Mouse (Mus musculus) stomach, postnatal 0 days (tissue): ENCODE results near the gene Gtf2i. TPM values are rescaled to one million over a fixed set of nuclear protein-coding genes. Genes with fewer than 3 reads are reported as not detected.
"Not testable (repeated sequence)": the region's sequence is repeated elsewhere in the genome, so short reads cannot be mapped to it uniquely, and the experiment has no call there.

Experiments used
- ATAC-seq: fragments of 200-750 bp; cut with Nextera tagmentation; 2 replicates; pipeline ENCODE4 v1.8.0; 2017; ENCODE audit not compliant: low FRiP score, low TSS enrichment
- DNase-seq: peaks from one replicate; pipeline ENCODE4 v3.0.0-alpha.2; 2016; ENCODE audit warnings: low spot score
- H3K27ac ChIP-seq: fragments of 300-500 bp; sonication (generic); replicated peaks from 2 replicates; pipeline ENCODE4 v1.5.1; 2014; ENCODE audit warnings: mild to moderate bottlenecking, control low read depth
- H3K27me3 ChIP-seq: fragments of 300-500 bp; sonication (generic); 2 replicates; pipeline ENCODE4 v1.6.1; 2014; ENCODE audit warnings: low read length; ENCODE audit not compliant: control insufficient read depth, insufficient read depth
- H3K36me3 ChIP-seq: fragments of 300-500 bp; sonication (generic); 2 replicates; pipeline ENCODE4 v1.6.1; 2014; ENCODE audit warnings: low read length, mixed read lengths; ENCODE audit not compliant: control insufficient read depth, insufficient read depth
- H3K4me1 ChIP-seq: fragments of 300-500 bp; sonication (generic); replicated peaks from 2 replicates; pipeline ENCODE4 v1.6.1; 2014; ENCODE audit warnings: antibody characterized with exemption; ENCODE audit not compliant: control insufficient read depth, insufficient read depth
- H3K4me2 ChIP-seq: fragments of 300-500 bp; sonication (generic); replicated peaks from 2 replicates; pipeline ENCODE4 v1.6.1; 2014; ENCODE audit warnings: low read depth, mild to moderate bottlenecking, control low read depth, moderate library complexity
- H3K4me3 ChIP-seq: fragments of 300-500 bp; sonication (generic); 2 replicates; pipeline ENCODE4 v1.5.1; 2014; ENCODE audit warnings: low read depth, low read length, control low read depth
- H3K9ac ChIP-seq: fragments of 300-500 bp; sonication (generic); 2 replicates; pipeline ENCODE4 v1.6.1; 2014; ENCODE audit warnings: mild to moderate bottlenecking, low read length, control low read depth, mixed read lengths
- H3K9me3 ChIP-seq: fragments of 300-500 bp; sonication (generic); 2 replicates; pipeline ENCODE4 v1.6.1; 2016; ENCODE audit warnings: low read length; ENCODE audit not compliant: control insufficient read depth
- CTCF ChIP-seq: IDR thresholded peaks from 2 replicates; pipeline ENCODE4 v1.5.1; 2016; ENCODE audit warnings: antibody characterized with exemption, low read depth, mild to moderate bottlenecking, moderate library complexity
- EP300 ChIP-seq: optimal IDR thresholded peaks from 2 replicates; pipeline ENCODE3; 2016; ENCODE audit warnings: antibody characterized with exemption
- WGBS: fragments of 180-500 bp; shearing (Covaris S2); extraction: QIAGEN DNeasy Blood & Tissue Kit; methylation state at CpG from one replicate; pipeline ENCODE4 v1.1.7; 2014; 5-methylcytosine and 5-hydroxymethylcytosine counted together
- polyA plus RNA-seq: library from polyadenylated mRNA; unstranded; fragments of >200 nt; fragmentation: Nextera tagmentation; extraction: Ambion mirVana; gene quantifications from 2 replicates; pipeline ENCODE4 v1.2.1, GENCODE M21; 2015

Gtf2i gene
- polyA plus RNA-seq, 1 experiment from 2014 or later: 63.0 TPM

DNA sequence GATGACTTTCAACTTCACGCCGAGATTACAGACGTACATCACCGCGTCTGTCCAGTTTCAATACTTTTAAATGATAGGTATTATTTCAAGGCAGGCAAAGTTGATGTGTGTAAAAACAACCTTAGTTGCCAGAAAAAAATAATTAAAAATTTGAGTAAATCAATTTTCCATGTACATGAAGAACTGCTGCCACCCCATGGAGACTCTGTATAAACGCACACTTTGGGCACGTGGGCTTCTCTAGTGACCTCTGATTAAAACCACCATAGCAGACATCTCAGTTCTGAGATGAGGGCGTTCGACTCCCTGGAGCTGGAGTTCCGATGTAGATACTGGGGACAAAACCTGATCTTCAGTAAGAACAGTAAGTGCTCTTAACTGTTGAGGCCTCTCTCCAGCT, 26.8 kb upstream of the Gtf2i start:
- no peaks in the 10 kb centered on the region for H3K27me3 ChIP-seq
- 59% methylated on average over 10 of the region's 10 CpGs for WGBS
- peak; percentile 39 for DNase-seq
- H3K9me3 ChIP-seq: no peaks in the 10 kb centered on the region
- no peak overlapping the region for H3K9ac ChIP-seq
- no peak overlapping the region for H3K4me2 ChIP-seq
- ATAC-seq: no peak
- no peak overlapping the region for H3K4me3 ChIP-seq
- no peak overlapping the region for H3K27ac ChIP-seq
- H3K36me3 ChIP-seq: no peaks in the 10 kb centered on the region
- H3K4me1 ChIP-seq: no peaks in the 10 kb centered on the region
- TF ChIP-seq CTCF (peak; percentile 78), EP300 (no peak)

DNA sequence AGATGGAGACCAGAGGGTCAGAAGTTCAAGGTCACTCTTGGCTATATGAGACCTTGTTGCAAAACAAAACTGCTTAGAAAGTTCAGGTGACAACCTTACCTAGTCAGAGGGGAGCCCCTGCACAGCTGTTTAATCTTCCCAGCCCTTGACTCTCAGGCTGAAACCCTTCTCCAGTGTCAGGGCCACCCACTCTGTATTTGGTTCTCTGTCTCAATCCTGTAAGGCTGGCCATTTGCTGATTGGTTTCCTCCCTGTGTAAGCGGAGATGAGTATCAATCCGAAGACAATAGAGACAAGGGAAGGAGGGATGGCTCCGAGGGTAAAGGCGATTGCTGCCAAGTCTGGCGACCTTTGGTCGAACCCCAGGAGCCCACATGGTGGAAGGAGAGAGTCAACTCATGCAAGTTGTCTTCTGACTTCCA, 25.6 kb upstream of the Gtf2i start:
- Histone ChIP-seq H3K4me1 (no peaks in the 10 kb centered on the region), H3K36me3 (no peaks in the 10 kb centered on the region), H3K9me3 (no peaks in the 10 kb centered on the region), H3K4me2 (no peak overlapping the region), H3K4me3 (no peak overlapping the region), H3K27me3 (no peaks in the 10 kb centered on the region), H3K9ac (no peak overlapping the region; the same call in 1 of the 2 replicates), H3K27ac (no peak overlapping the region)
- ATAC-seq (no peak), DNase-seq (no peak)
- TF ChIP-seq CTCF: no peak
- no peak for TF ChIP-seq EP300
- WGBS: 27% methylated on average over 6 of the region's 6 CpGs

DNA sequence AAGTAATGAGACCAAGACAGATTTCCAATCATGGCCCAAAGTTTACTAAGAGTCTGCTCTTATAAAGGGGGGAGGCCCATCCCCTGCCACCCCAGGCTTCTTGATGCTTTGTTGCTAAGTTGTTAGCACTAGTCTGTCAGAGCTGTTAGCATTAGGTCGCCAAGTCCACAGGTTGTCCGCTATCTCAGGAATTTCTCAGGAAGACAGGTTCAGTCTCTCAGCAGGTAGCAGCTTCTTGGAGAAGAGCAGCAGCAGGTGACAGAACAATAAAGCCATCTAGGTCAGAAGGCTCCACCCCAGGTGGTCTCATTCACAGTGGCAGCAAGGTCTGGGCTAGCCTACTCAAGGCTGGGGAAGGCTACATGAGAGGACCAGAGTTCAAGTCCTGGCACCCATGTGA, 22.5 kb upstream of the Gtf2i start:
- 76% methylated on average over 2 of the region's 2 CpGs for WGBS
- not testable (repeated sequence) for H3K4me3 ChIP-seq, ATAC-seq, H3K27me3 ChIP-seq, H3K27ac ChIP-seq, H3K9ac ChIP-seq, H3K4me2 ChIP-seq, H3K36me3 ChIP-seq, H3K9me3 ChIP-seq, DNase-seq, H3K4me1 ChIP-seq

DNA sequence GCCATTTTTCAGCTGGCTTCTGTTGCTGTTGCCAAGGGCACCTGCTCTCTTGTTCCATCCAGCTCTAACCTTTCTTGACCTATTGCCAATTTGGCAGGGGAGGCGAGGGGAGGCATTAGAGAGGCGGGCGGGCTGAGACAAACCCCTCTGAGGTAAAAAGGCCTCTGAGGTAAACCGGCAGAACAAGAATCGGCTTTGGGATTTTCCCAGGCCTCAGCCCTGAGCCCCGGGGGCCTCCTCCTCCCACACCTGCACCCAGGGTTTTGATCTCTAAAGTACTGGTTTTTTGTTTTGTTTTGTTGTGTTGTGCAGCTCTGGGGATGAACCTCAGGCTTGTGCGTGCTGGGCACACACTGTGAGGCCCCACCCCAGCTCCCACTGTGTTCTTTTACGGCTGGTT, 18.2 kb upstream of the Gtf2i start:
- no peaks in the 10 kb centered on the region for H3K4me1 ChIP-seq
- H3K9me3 ChIP-seq: no peaks in the 10 kb centered on the region
- 53% methylated on average over 8 of the region's 8 CpGs for WGBS
- TF ChIP-seq CTCF: no peak
- TF ChIP-seq EP300: peak; percentile 71
- DNase-seq (peak; percentile 62), ATAC-seq (peak; percentile 56)
- H3K36me3 ChIP-seq: no peaks in the 10 kb centered on the region
- H3K27me3 ChIP-seq: no peaks in the 10 kb centered on the region
- no peak overlapping the region for H3K4me2 ChIP-seq
- H3K9ac ChIP-seq: no peak overlapping the region
- H3K4me3 ChIP-seq: no peak overlapping the region
- H3K27ac ChIP-seq: 0 out of 2 replicates have a peak overlapping the region, but pooled peaks have one; percentile 53

DNA sequence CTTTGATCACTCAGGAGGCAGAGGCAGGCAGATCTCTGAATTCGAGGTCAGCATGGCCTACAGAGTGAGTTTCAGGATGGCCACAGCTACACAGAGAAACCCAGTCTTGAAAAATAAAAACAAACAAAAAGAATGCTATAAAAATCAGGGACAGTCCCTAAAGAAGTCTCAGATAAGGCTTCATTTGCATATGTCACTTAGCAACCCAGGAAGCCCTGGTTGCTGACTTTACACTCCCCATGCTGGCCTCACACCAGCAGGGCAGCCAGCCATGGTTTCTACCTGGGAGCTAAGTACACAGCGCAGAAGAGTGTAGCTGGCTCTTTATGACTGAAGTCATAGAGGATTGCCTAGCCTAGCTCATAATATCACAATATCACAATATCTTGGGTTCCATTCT, 15.5 kb upstream of the Gtf2i start:
- no peak overlapping the region for H3K4me2 ChIP-seq
- DNase-seq: peak; percentile 48
- H3K36me3 ChIP-seq: no peaks in the 10 kb centered on the region
- 82% methylated on average over 2 of the region's 2 CpGs for WGBS
- H3K27me3 ChIP-seq: no peaks in the 10 kb centered on the region
- H3K27ac ChIP-seq: no peak overlapping the region
- no peak overlapping the region for H3K9ac ChIP-seq
- H3K9me3 ChIP-seq: no peaks in the 10 kb centered on the region
- H3K4me1 ChIP-seq: no peaks in the 10 kb centered on the region
- TF ChIP-seq EP300 (no peak), CTCF (no peak)
- peak; percentile 73 for ATAC-seq
- H3K4me3 ChIP-seq: no peak overlapping the region

DNA sequence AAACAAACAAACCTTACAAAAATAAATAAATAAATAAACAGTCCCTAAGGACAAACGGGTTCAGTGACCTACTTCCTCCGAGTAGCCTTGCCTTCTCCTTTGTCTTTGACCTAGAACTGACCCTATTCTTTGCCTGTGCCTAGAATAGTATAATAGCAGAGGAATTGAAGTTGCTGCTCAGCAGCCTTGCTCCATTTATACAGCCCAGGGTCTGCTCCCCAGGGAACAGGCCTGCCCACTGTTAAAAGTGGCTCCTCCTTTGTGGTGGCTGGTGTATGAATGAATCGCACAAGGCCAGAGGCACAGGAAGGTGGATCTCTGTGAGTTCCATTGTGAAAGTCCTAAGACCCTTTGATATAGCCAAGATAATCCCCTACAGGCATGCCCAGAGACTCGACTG, 14.8 kb upstream of the Gtf2i start:
- no peaks in the 10 kb centered on the region for H3K36me3 ChIP-seq
- WGBS: 46% methylated on average over 4 of the region's 4 CpGs
- no peak overlapping the region for H3K9ac ChIP-seq
- H3K4me1 ChIP-seq: no peaks in the 10 kb centered on the region
- no peaks in the 10 kb centered on the region for H3K27me3 ChIP-seq
- no peak for TF ChIP-seq CTCF
- no peak for TF ChIP-seq EP300
- DNase-seq: no peak
- H3K9me3 ChIP-seq: no peaks in the 10 kb centered on the region
- no peak for ATAC-seq
- H3K27ac ChIP-seq: no peak overlapping the region
- H3K4me3 ChIP-seq: no peak overlapping the region
- no peak overlapping the region for H3K4me2 ChIP-seq
